Mouse (Mus musculus): Measurements from ENCODE around the gene Rundc3a.
A peak's percentile ranks its signal among the peaks of the same experiment; 100 is the strongest.
"Not testable (repeated sequence)": the region's sequence is repeated elsewhere in the genome, so short reads cannot be mapped to it uniquely, and the experiment has no call there.

The Rundc3a gene

DNA sequence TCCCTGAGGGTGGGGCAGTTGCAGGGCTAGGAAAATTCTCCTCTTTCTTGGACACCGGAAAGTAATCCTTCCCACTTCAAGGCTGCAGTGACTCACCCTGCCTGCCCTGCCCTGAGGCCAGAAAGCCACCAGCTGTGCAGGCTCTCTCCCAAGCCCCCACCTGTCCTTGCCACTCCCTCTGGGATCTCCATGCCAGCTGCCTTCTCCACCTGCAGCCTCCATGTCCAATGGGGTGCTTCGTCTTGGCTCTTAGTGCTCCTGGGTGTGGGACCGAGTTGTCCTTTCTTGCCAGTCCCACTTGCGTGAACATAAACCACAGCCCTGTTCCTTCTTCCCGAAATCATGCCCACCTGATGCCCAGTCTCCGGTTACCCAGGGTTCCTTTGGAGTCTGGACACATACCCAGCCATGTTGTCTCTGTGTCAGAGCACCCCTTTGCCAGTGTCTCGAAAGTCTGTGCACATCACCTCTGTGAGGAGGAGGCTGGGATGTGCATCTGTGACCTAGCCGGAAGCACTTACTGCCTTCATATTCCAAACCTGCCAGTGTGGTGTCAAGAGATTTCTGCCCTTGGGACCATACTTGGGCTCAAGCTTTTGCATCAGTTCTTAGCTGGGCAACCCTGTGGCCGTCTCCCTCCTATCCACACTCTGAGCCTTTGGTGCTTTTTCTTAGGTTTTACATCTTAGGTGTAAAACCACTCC lies 1.4 kb downstream of the Rundc3a start:
- no peak for DNase-seq

- DNase-seq = no peak
Measured at GRCm38 (mm10) chr11:102395250-102395649, 2.0 kb downstream of the Rundc3a start.

DNA sequence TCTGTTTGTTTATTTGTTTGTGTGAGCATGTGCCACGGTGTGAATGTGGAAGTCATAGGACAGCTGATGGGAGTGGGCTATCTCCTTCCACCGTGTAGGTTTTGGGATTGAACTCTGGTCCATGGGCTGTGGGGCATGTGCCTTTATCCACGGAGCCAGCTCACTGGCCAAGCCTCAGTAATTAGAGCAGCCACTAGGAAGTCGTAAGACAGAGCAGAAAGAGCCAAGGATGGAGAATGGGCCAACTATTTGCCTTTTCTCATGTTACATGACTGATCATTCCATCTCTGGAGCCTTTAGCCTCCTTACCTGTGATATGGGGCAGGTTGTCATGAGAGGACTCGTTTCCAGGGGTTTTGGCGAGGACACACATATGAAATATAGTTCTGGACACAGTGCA lies 3.1 kb downstream of the Rundc3a start:
- no peak for DNase-seq

- DNase-seq = no peak
Measured at GRCm38 (mm10) chr11:102396671-102397141, 3.5 kb downstream of the Rundc3a start.

- peak; percentile 48 for DNase-seq
Measured at GRCm38 (mm10) chr11:102398007-102398825, 5.0 kb downstream of the Rundc3a start.

- no peak for DNase-seq
Measured at GRCm38 (mm10) chr11:102399107-102399506, 5.9 kb downstream of the Rundc3a start.

- DNase-seq = no peak
Measured at GRCm38 (mm10) chr11:102399610-102400072, 6.4 kb downstream of the Rundc3a start.

- DNase-seq = no peak
Measured at GRCm38 (mm10) chr11:102400513-102401084, 7.4 kb downstream of the Rundc3a start.

DNA sequence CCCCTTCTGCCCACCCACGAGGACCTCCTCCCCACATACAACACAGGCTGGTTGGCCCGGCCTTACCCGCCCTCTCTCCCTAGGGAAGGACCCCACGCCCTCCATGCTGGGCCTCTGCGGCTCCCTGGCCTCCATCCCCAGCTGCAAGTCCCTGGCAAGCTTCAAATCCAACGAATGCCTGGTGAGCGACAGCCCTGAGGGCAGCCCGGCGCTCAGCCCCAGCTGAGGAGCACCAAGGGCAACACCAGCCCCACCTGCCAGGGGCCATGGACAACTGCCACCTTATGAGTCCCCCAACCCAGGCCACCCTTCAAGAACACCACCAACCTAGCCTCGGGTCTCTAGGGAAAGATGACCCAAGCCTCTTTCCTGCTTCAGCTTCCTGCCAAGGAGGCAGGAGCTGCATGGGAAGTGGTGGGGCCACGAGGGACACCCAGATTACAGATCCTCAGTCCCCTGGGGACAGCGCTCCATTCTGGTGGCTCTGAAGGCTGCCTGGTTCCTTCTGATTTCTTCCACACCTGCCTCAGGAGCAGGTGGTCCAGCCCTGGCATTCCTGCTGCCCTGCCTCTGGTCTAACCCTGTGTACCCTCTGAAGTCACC lies 8.8 kb downstream of the Rundc3a start:
- DNase-seq = no peak

- DNase-seq = no peak
Measured at GRCm38 (mm10) chr11:102403657-102404056, 10.5 kb downstream of the Rundc3a start.

DNA sequence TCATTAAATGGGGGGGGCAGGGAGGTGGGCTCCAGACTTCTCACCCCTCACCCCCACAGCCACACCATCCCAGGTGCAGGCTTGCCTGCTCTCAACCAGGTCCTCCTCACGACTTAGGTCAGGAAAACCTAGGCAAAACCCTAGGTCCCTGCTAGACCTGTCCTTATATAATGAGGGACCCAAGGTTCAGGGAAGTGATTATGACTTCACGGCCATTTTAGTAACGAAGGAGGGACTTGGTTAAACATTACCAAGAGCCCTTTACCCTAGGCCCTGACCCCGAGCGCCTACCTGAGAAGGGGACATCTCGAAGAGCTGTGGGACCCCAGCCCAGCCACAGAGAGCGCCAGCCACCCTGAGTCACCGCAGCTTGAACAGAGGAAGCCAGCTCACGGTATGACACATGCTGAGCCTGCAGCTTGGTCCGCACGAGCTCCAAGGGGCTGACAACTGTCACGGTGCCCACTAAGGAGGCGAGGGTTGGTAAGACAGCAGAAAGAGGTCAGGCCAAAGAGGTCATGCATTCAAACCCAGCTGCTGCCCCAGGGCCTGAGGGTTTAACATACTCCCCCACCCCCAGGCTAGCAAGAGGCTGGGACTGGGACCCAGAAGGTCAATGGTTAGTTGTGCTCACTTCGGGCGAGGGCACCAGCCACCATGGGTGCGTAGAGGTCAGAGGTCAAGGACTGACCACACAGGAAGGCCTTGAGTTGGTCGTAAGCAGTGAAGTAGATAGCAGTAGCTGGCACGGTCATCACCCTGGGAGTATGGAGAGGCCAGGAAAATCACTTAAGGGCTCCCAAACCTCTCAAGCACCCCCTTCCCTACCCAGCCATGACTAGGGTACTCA lies 11.2 kb downstream of the Rundc3a start:
- peak; percentile 67 for DNase-seq

DNA sequence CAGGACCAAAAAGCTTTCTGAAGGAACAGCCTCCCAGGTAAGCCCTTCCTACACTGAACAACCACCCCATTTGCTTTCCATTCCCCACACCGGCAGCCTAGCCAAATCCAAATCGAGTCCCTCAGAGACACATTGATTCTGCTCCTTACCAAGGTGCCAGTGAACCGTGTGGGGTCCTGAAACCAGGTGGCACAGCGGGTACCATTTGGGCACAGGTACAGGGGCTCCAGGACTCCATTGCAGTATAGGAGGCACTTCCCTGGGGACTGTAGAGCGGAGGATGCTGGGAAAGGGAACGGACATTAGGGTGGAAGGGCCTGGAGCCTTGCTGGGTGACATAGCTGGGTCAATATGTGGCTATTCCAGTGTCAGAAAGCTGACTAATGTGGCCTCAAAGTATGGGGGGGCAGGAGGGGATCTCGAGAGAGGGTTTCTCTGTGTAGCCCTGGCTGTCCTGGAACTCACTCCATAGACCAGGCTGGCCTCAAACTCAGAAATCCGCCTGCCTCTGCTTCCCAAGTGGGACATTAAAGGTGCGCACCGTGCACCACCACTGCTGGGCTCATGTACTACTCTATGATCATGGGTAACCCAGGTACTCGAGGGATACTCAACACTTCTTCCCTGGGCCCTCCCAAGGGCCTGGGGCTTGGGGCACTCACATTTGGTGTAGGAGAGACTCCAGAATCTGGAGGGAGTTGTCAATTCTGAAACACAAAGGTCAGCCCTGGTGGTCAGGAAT lies 12.5 kb downstream of the Rundc3a start:
- peak; percentile 33 for DNase-seq

- no peak for DNase-seq
Measured at GRCm38 (mm10) chr11:102406401-102406800, 13.2 kb downstream of the Rundc3a start.

DNA sequence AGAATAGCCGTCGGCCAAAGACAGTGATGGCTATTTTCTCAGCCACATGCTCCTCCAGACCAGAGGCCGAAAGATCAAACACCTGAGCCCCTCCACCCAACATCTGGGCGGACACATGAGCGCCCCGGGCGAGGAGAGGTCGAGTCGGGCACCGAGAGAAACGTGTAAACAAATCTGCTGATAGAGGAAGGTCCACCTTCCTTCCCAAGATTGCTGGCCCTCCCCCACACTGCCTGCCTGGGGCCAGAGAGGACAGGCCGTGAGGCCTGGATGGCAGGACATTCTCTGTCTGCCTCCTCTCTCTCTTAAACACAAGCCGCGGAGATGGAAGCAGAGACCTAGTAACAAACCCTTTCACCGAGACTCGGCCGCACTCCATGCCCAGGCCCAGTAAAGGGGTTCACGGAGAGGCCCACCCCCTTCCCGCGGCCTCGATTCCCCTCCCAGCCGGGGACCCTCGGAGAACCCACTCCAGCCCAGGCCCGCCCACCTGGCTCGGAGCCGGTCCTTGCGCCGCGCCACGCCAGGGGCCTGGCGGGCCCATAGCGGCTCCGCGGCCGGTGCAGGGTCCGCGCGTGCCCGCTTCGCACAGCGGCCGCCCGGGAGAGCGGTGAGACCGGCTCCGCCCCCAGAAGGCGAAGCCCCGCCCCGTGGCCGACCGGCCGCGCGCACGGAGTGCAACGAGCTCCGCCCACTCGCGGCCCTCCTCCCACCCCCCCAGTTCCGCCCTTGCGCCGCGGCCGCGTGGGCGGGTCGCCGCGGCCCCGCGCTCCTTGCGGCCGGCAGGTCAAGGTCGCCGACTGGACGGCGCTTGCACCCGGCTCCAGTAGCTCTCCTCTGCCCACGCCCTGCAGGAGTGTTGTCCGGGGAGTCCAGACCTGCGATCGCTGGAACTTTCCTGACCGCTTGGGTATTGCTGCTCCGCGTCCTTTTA lies 14.0 kb downstream of the Rundc3a start:
- peak; percentile 89 for DNase-seq

- no peak for DNase-seq
Measured at GRCm38 (mm10) chr11:102407834-102408215, 14.6 kb downstream of the Rundc3a start, which contains the start of gene Slc25a39. Gene Slc25a39 (minus strand): TSS chr11:102407946.

- DNase-seq = peak; percentile 99
Measured at GRCm38 (mm10) chr11:102408344-102408876, 15.2 kb downstream of the Rundc3a start.

DNA sequence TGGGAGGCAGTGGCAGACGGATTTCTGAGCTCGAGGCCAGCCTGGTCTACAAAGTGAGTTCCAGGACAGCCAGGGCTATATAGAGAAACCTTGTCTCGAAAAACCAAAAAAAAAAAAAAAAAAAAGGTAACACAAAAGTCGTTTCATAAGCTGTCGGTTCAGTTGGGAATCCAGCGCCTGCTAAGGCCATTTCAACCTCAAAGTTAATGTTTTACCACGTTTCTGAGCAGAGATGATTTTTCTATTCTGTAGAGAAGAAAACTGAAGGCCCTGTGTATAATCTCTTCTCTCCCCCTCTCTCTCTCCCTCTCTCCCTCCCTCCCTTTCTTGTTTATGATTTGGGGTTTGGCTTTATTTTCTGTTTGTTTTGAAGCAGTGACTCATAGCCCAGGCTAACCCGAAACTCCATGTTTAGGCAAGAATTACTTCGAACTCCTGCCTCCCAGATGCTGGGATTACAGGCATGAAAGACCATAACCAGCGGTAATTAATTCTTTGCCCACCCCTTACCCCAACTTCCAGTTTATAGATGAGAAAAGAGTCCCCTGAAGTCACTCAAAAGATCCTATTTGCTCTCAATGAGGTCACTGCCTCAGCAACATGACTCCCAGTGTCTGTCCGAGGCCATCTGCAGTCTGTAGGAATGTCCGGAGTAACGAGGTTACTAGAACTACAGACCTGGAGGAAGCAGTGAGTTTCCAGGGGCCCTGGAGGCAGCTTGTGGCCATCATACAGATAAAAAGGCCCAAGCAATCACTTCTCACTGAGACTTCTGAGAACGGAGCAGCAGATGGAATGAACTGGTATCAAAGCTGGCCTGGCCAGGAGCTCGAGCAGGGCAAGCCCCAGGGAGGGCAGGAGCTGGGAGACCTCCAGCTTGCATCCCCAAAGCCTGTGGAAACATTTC lies 15.9 kb downstream of the Rundc3a start:
- peak; percentile 61 for DNase-seq

DNA sequence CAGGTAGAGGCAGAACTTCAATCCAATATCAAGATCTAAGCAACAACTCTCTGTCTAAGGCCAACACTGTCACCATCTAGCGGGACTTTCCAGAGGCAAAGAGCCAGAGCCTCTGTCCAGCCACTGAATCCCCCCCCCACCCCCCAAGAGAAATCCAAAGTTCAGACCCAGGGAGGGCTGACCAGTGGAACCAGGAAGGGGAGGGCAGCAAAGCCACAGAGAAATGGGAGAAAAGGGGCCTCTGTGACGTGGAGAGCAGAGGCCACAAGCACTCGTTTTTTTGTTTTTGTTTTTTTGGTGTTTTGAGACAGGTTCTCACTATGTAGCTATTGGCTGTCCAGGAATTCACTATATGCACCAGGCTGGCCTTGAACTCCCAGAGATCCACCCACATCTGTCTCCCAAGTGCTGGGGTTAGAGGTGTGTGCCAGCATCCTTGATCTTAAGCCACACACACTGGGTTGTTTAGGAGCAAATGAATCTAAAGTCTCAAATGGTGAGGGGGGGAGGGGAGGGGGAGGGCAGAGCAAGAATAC lies 16.7 kb downstream of the Rundc3a start:
- no peak for DNase-seq

GRCm38 (mm10) chr11:102410345-102410744 lies 17.1 kb downstream of the Rundc3a start:
- DNase-seq = not testable (repeated sequence)
